Mouse (Mus musculus) adrenal gland, adult (tissue): ENCODE measurements around the gene Macrod1.

Experiments
- DNase-seq, 2 experiments: peaks; one replicate each; pipeline ENCODE4 v3.0.0; 2022 to 2023; ENCODE audit warnings: low spot score in 1 of 2; ENCODE audit not compliant: inconsistent age in 2 of 2

Macrod1 gene

GRCm38 (mm10) chr19:7111309-7111708 lies 54.7 kb downstream of the Macrod1 start:
- no peak for DNase-seq

GRCm38 (mm10) chr19:7111710-7112109 lies 55.1 kb downstream of the Macrod1 start:
- DNase-seq, result no peak

DNA sequence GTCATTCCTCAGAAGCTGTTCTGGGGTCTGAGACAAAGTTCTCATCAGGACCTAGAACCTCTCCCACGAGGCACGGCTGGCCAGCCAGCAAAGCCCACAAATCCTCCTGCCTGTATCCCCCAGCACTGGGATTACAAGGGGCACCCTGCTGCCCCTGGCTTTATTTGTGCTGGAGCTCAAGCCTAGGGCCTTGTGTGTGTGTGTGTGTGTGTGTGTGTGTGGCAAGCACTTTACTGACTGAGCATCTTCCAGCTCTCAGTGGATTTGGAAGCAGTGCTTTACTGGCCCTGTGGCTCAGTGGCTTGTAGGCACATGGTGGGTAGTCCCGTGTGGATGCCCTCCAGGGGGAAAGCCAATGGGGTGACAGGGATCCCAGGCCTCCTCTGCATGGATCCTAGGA lies 56.0 kb downstream of the Macrod1 start:
- no peak for DNase-seq

DNA sequence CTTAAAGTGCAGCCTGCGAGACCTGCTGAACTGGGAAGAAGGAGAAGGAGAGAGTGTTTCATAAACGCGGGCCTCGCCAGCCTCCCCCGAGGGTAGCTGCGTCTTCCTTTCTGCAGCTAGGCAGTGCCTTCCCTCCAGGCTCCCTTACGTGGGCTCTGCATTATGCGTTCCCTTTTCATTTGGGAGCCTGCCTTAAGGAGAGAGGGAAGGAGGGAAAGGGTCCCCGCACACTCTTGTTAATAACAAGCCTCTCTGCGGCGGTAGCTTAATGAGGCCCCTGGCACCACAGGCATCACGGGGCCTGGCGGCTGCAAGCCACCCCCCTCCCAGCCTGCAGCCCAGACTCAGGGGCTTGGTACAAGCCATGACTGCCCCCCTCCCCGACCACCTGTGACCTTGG lies 57.0 kb downstream of the Macrod1 start:
- no peak for DNase-seq

DNA sequence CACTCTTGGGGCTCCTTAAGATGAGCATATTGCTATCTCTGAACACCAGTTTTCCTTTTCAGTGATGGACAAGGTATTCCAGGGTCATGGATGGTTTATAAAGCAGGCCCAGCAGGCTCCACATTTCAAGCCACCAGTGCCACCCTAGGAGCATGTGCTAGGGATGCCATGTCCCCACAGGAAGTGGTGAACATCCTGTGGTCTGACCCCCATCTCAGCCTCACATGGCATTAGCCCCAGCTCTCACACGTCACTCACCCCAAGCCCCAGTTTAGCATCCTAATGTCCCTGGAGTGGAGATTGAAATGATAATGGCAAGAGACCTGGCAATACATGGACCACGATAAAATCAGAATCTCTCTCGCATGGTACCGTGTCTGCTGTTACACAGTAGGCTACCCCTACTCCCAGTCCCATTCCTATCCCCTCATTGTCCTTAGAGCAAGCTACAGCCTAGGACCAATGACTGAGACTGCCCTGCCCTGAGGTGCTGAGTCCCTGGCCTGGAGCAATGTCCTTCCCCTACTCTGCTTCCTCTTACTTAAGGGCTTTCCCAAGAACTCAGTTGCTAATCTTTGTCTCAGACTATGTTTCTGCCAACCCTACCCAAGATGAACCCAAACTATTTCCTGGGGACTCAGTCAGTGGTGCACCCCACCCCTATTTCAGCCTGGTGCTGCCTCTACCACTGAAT lies 59.6 kb downstream of the Macrod1 start:
- no peak for DNase-seq

DNA sequence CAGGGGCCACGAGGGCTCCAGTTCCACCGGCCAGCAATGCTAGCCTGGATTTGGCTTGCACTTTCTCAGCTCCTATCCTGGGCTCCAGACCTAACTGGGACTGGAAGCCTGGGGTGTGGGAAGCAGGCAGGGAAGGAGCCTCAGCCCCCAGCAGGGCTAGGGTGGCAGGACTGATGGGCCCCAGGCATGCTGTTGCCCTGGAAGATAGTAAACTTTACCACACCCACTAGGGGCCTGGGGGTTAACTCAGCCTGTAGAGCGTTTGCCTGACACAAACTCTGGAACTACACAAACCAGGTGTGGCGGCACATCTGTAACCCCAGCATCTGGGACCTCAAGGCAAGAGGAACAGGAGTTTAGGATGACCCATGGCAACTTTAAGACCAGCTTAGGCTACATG lies 60.5 kb downstream of the Macrod1 start:
- DNase-seq, result no peak

- DNase-seq, result no peak
These were observed 61.2 kb downstream of the Macrod1 start for GRCm38 (mm10) chr19:7117653-7118307.

DNA sequence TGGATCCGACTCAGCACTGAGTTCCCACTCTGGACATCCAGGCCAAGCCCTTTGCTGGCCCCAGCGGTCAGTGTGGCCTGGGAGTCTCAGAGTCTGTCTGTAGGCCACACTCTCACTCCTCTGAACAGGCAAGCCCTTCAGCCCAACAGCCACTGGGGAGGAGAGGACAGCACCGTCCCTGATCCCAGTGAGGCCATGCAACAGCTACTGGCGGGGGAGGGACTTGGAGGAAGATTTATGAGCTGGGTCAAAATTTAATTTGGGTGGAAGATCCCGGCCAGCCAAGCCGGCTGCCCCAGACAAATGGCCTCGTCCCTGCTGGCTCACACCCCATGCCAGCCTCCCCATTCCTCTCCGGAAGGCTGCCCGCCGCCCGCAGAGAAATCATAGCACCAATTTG lies 64.6 kb downstream of the Macrod1 start:
- peak; percentile 79 to 93 for DNase-seq

- peak in 1 of 2 experiments; percentile 69 for DNase-seq
These were observed 65.7 kb downstream of the Macrod1 start for GRCm38 (mm10) chr19:7122277-7122676.

GRCm38 (mm10) chr19:7122698-7123306 lies 66.2 kb downstream of the Macrod1 start:
- no peak for DNase-seq

GRCm38 (mm10) chr19:7125526-7126156 lies 69.0 kb downstream of the Macrod1 start:
- DNase-seq, result no peak

GRCm38 (mm10) chr19:7126209-7126608 lies 69.6 kb downstream of the Macrod1 start:
- no peak for DNase-seq

- no peak for DNase-seq
These were observed 70.3 kb downstream of the Macrod1 start for GRCm38 (mm10) chr19:7126933-7127332.

DNA sequence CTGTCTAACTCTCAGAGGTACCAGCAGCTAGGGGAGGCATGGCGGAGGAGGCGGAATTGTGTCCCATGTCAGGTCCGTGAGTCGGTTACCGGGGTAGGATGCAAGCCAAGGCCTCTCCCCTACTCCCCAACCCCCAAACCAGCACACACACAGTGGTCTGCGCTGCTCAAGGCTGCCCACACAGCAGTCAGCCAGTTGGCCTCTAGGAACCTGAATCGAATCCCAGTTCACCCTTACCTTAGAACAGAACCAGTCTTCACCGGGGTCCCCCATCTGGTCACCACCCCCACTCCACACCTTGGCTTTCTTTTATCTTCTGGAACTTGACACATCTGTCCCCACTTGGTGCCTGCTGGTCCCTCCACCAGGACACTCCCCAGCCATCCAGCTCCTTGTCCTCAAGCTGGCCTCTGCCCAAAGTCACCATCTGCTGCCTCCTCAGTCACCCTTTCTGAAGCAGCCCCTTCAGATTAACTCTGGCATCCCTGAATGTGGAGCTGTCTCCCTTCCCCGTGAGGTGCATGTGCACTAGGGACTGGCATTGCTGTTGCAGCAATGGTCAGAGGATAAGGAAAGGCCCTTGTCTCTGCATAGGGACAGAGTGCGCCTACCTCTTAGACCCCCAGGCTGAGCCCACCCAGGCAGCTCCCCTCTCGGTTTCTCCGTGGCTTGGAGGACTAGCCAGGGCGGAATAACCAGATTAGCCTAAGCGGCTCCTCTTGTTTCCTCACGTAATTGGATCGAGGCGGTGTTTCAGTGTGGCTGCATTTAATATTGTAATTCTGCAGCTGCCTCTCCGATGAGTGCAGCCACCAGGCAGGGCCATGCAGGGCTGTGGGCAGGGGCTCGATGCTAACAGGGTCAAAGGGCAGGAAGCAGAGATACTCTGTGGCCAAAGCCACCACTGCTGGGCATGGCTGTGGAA lies 72.2 kb downstream of the Macrod1 start:
- DNase-seq, result no peak

GRCm38 (mm10) chr19:7130317-7130716 lies 73.7 kb downstream of the Macrod1 start:
- no peak for DNase-seq

DNA sequence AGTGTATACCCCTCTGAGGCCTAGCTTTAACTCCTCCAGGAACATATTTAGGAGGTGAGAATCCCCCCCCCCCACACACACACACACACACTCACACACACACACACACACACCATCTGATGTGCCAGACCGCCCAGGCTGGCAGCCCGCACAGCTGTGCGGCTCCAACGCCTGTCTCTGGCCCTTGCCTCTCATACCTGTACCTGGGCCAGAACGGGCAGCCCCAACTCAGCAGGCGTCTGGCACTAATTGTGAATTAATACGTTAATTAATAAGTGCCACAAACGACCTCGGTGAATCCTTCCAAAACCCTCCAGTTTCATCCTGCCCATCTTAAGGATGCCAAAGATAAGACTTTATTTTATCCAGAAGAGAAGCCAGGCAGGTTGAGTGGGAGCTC lies 76.8 kb downstream of the Macrod1 start:
- no peak for DNase-seq

DNA sequence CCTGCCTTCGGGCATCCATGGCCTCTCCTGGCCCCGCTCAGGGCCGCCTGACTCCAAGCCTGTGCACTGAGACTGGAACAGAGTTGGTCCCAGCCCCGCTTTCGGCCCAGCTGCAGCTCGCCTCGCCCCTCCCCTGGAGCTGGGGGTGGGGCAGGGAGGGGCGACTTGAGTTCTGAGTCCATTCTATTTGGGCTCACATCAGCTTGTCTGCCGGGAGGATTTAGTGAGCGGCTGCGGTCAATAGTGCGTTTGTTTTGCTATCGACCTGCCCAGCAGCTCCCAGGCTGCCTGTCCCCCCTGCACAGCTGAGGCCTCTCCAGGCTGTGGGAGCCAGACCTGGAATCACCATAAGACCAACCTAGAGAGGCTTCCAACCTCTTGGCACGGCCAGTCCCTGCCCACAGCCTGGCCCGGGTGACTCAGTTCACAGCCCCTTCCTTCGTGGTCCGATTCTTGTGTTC lies 78.1 kb downstream of the Macrod1 start:
- no peak for DNase-seq

GRCm38 (mm10) chr19:7135525-7135924 lies 78.9 kb downstream of the Macrod1 start:
- no peak for DNase-seq

- DNase-seq, result no peak
These were observed 79.4 kb downstream of the Macrod1 start for GRCm38 (mm10) chr19:7136016-7136415.

- DNase-seq, result no peak
These were observed 80.3 kb downstream of the Macrod1 start for GRCm38 (mm10) chr19:7136714-7137498.
